Mouse (Mus musculus): ENCODE data around the gene Thrb. TPM values are rescaled to one million over a fixed set of nuclear protein-coding genes. Genes with fewer than 3 reads are reported as not detected.

The Thrb gene
- polyA plus RNA-seq, 1 experiment from 2014 or later: 1.0 TPM

- WGBS: 51% methylated on average over 2 of the region's 2 CpGs
- H3K27me3 ChIP-seq (ENCODE audit: control insufficient read depth, insufficient read depth, low read length): no peaks in the 10 kb centered on the region
- no peak for ATAC-seq (replicated peaks; ENCODE audit: insufficient number of reproducible peaks, low FRiP score, low TSS enrichment, low read depth)
- no peak overlapping the region for H3K27ac ChIP-seq (replicated peaks; ENCODE audit: low read depth, low read length)
- no peak overlapping the region for H3K4me3 ChIP-seq (ENCODE audit: low read depth, low read length)
- DNase-seq (ENCODE audit: low spot score): no peak
- no peaks in the 10 kb centered on the region for H3K9me3 ChIP-seq (replicated peaks; ENCODE audit: control insufficient read depth, low read length)
- no peaks in the 10 kb centered on the region for H3K4me1 ChIP-seq (ENCODE audit: control insufficient read depth, insufficient read depth, low read length)
- H3K4me2 ChIP-seq (ENCODE audit: low read depth, low read length): no peak overlapping the region
- no peak overlapping the region for H3K9ac ChIP-seq (replicated peaks; ENCODE audit: low read length)
- no peaks in the 10 kb centered on the region for H3K36me3 ChIP-seq (replicated peaks; ENCODE audit: control insufficient read depth, insufficient read depth, low read depth, low read length)
Observed at GRCm38 (mm10) chr14:18001886-18002285, 341.8 kb downstream of the Thrb start.

DNA sequence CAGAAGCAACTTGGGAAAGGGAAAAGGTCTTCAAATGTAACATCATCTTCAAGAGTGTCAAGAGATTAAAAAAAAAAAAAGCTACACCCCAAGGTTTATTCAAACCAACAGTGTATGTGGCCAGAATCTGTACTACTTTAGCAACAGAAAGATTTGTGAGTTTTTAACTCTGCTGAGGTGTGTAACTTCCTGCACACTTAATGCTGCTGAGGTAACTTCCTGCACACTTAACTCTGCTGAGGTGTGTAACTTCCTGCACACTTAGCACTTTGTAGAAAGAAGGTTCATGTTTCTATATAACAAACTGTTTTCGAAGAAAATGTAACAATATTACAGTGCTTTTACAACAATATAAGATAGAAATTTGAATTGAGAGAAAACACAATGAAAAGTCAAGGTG is 343.6 kb downstream of the Thrb start:
- WGBS: 98% methylated on average over 1 of the region's 1 CpGs
- Histone ChIP-seq H3K36me3 (replicated peaks; ENCODE audit: control insufficient read depth, insufficient read depth, low read depth, low read length) (no peaks in the 10 kb centered on the region), H3K4me2 (ENCODE audit: low read depth, low read length) (no peak overlapping the region), H3K9ac (replicated peaks; ENCODE audit: low read length) (no peak overlapping the region), H3K4me1 (ENCODE audit: control insufficient read depth, insufficient read depth, low read length) (no peaks in the 10 kb centered on the region), H3K27me3 (ENCODE audit: control insufficient read depth, insufficient read depth, low read length) (no peaks in the 10 kb centered on the region), H3K27ac (replicated peaks; ENCODE audit: low read depth, low read length) (no peak overlapping the region), H3K4me3 (ENCODE audit: low read depth, low read length) (no peak overlapping the region), H3K9me3 (replicated peaks; ENCODE audit: control insufficient read depth, low read length) (no peaks in the 10 kb centered on the region)
- no peak for ATAC-seq (replicated peaks; ENCODE audit: insufficient number of reproducible peaks, low FRiP score, low TSS enrichment, low read depth)
- no peak for DNase-seq (ENCODE audit: low spot score)

- H3K36me3 ChIP-seq (replicated peaks; ENCODE audit: control insufficient read depth, insufficient read depth, low read depth, low read length): no peaks in the 10 kb centered on the region
- H3K27ac ChIP-seq (replicated peaks; ENCODE audit: low read depth, low read length): no peak overlapping the region
- no peak overlapping the region for H3K4me2 ChIP-seq (ENCODE audit: low read depth, low read length)
- no peak for DNase-seq (ENCODE audit: low spot score)
- no peak for ATAC-seq (replicated peaks; ENCODE audit: insufficient number of reproducible peaks, low FRiP score, low TSS enrichment, low read depth)
- 88% methylated on average over 3 of the region's 3 CpGs for WGBS
- no peaks in the 10 kb centered on the region for H3K27me3 ChIP-seq (ENCODE audit: control insufficient read depth, insufficient read depth, low read length)
- H3K4me1 ChIP-seq (ENCODE audit: control insufficient read depth, insufficient read depth, low read length): no peaks in the 10 kb centered on the region
- no peak overlapping the region for H3K4me3 ChIP-seq (ENCODE audit: low read depth, low read length)
- no peak overlapping the region for H3K9ac ChIP-seq (replicated peaks; ENCODE audit: low read length)
- no peaks in the 10 kb centered on the region for H3K9me3 ChIP-seq (replicated peaks; ENCODE audit: control insufficient read depth, low read length)
Observed at GRCm38 (mm10) chr14:18008524-18008923, 348.5 kb downstream of the Thrb start.

DNA sequence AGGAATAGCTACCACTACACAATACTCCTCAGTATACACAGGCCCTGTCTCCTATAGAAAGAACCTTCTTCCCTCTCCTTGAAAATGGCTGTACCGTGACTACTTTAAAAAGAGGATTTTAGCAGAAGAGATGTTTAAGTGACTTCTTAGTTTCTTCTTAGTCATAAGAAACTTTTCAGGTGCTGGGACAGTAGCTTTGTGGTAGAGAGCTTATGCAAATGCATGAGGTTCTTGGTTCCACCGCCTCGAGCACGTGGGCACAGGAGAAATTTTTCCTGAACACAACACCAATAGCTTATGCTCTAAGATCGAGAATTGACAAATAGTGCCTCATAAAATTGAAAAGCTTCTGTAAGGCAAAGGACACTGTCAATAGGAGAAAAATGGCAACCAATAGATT is 356.5 kb downstream of the Thrb start:
- no peaks in the 10 kb centered on the region for H3K27me3 ChIP-seq (ENCODE audit: control insufficient read depth, insufficient read depth, low read length)
- no peak overlapping the region for H3K4me2 ChIP-seq (ENCODE audit: low read depth, low read length)
- no peaks in the 10 kb centered on the region for H3K9me3 ChIP-seq (replicated peaks; ENCODE audit: control insufficient read depth, low read length)
- H3K36me3 ChIP-seq (replicated peaks; ENCODE audit: control insufficient read depth, insufficient read depth, low read depth, low read length): no peaks in the 10 kb centered on the region
- no peak overlapping the region for H3K4me3 ChIP-seq (ENCODE audit: low read depth, low read length)
- H3K27ac ChIP-seq (replicated peaks; ENCODE audit: low read depth, low read length): no peak overlapping the region
- no peak for ATAC-seq (replicated peaks; ENCODE audit: insufficient number of reproducible peaks, low FRiP score, low TSS enrichment, low read depth)
- WGBS: 84% methylated on average over 5 of the region's 5 CpGs
- H3K9ac ChIP-seq (replicated peaks; ENCODE audit: low read length): no peak overlapping the region
- DNase-seq (ENCODE audit: low spot score): no peak
- H3K4me1 ChIP-seq (ENCODE audit: control insufficient read depth, insufficient read depth, low read length): no peaks in the 10 kb centered on the region

DNA sequence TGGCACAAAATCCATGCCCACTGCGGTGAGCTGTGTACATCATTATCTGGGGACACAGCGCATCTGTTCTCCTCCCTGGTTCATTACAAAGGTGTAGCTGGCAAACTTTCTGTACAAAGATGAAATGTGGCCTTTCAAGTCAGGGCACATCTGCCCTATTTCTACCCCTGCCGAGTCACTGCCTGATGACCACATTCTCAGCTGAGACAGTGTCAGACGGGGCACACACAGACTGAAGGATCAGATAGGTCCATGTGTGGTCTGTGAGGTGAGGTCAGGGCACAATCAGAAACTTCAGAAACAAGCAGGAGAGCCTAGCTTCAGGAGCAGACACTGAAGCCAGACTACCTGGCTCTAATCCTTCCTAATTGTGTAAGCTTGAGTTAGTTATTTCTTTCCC is 360.1 kb downstream of the Thrb start:
- H3K27me3 ChIP-seq (ENCODE audit: control insufficient read depth, insufficient read depth, low read length): no peaks in the 10 kb centered on the region
- H3K9me3 ChIP-seq (replicated peaks; ENCODE audit: control insufficient read depth, low read length): no peaks in the 10 kb centered on the region
- H3K4me2 ChIP-seq (ENCODE audit: low read depth, low read length): no peak overlapping the region
- no peak overlapping the region for H3K4me3 ChIP-seq (ENCODE audit: low read depth, low read length)
- no peak for ATAC-seq (replicated peaks; ENCODE audit: insufficient number of reproducible peaks, low FRiP score, low TSS enrichment, low read depth)
- H3K27ac ChIP-seq (replicated peaks; ENCODE audit: low read depth, low read length): no peak overlapping the region
- no peaks in the 10 kb centered on the region for H3K36me3 ChIP-seq (replicated peaks; ENCODE audit: control insufficient read depth, insufficient read depth, low read depth, low read length)
- no peaks in the 10 kb centered on the region for H3K4me1 ChIP-seq (ENCODE audit: control insufficient read depth, insufficient read depth, low read length)
- H3K9ac ChIP-seq (replicated peaks; ENCODE audit: low read length): no peak overlapping the region
- 84% methylated on average over 4 of the region's 4 CpGs for WGBS
- no peak for DNase-seq (ENCODE audit: low spot score)

- 88% methylated on average over 3 of the region's 3 CpGs for WGBS
- H3K4me1 ChIP-seq (ENCODE audit: control insufficient read depth, insufficient read depth, low read length): no peaks in the 10 kb centered on the region
Observed at GRCm38 (mm10) chr14:18020636-18021035, 360.6 kb downstream of the Thrb start.

GRCm38 (mm10) chr14:18021726-18022125 is 361.7 kb downstream of the Thrb start:
- Histone ChIP-seq H3K4me2 (ENCODE audit: low read depth, low read length) (no peak overlapping the region), H3K9me3 (replicated peaks; ENCODE audit: control insufficient read depth, low read length) (no peaks in the 10 kb centered on the region), H3K36me3 (replicated peaks; ENCODE audit: control insufficient read depth, insufficient read depth, low read depth, low read length) (no peaks in the 10 kb centered on the region), H3K4me1 (ENCODE audit: control insufficient read depth, insufficient read depth, low read length) (no peaks in the 10 kb centered on the region), H3K27ac (replicated peaks; ENCODE audit: low read depth, low read length) (no peak overlapping the region), H3K4me3 (ENCODE audit: low read depth, low read length) (no peak overlapping the region), H3K27me3 (ENCODE audit: control insufficient read depth, insufficient read depth, low read length) (no peaks in the 10 kb centered on the region), H3K9ac (replicated peaks; ENCODE audit: low read length) (no peak overlapping the region)
- ATAC-seq (replicated peaks; ENCODE audit: insufficient number of reproducible peaks, low FRiP score, low TSS enrichment, low read depth): no peak
- WGBS: 56% methylated on average over 2 of the region's 2 CpGs
- no peak for DNase-seq (ENCODE audit: low spot score)

More at GRCm38 (mm10) chr14:18020636-18021035, 360.6 kb downstream of the Thrb start:
- DNase-seq (ENCODE audit: low spot score) (no peak), ATAC-seq (replicated peaks; ENCODE audit: insufficient number of reproducible peaks, low FRiP score, low TSS enrichment, low read depth) (no peak)
- no peak overlapping the region for H3K4me3 ChIP-seq (ENCODE audit: low read depth, low read length)
- H3K36me3 ChIP-seq (replicated peaks; ENCODE audit: control insufficient read depth, insufficient read depth, low read depth, low read length): no peaks in the 10 kb centered on the region
- no peak overlapping the region for H3K27ac ChIP-seq (replicated peaks; ENCODE audit: low read depth, low read length)
- no peak overlapping the region for H3K4me2 ChIP-seq (ENCODE audit: low read depth, low read length)
- H3K27me3 ChIP-seq (ENCODE audit: control insufficient read depth, insufficient read depth, low read length): no peaks in the 10 kb centered on the region
- no peaks in the 10 kb centered on the region for H3K9me3 ChIP-seq (replicated peaks; ENCODE audit: control insufficient read depth, low read length)
- no peak overlapping the region for H3K9ac ChIP-seq (replicated peaks; ENCODE audit: low read length)

- no peak overlapping the region for H3K9ac ChIP-seq (replicated peaks; ENCODE audit: low read length)
- H3K27ac ChIP-seq (replicated peaks; ENCODE audit: low read depth, low read length): no peak overlapping the region
- no peaks in the 10 kb centered on the region for H3K27me3 ChIP-seq (ENCODE audit: control insufficient read depth, insufficient read depth, low read length)
- H3K4me2 ChIP-seq (ENCODE audit: low read depth, low read length): no peak overlapping the region
- no peak overlapping the region for H3K4me3 ChIP-seq (ENCODE audit: low read depth, low read length)
- DNase-seq (ENCODE audit: low spot score) (no peak), ATAC-seq (replicated peaks; ENCODE audit: insufficient number of reproducible peaks, low FRiP score, low TSS enrichment, low read depth) (no peak)
- H3K9me3 ChIP-seq (replicated peaks; ENCODE audit: control insufficient read depth, low read length): no peaks in the 10 kb centered on the region
- H3K4me1 ChIP-seq (ENCODE audit: control insufficient read depth, insufficient read depth, low read length): no peaks in the 10 kb centered on the region
- H3K36me3 ChIP-seq (replicated peaks; ENCODE audit: control insufficient read depth, insufficient read depth, low read depth, low read length): no peaks in the 10 kb centered on the region
Observed at GRCm38 (mm10) chr14:18022351-18022750, 362.3 kb downstream of the Thrb start.
